Mouse (Mus musculus): ENCODE results near the gene Tas2r121. TPM values are rescaled to one million over a fixed set of nuclear protein-coding genes. Genes with fewer than 3 reads are reported as not detected.

Tas2r121 gene
- total RNA-seq (2021), result not detected
- polyA plus RNA-seq (2012; rRNA removed), result not detected in 2 replicates
- long read RNA-seq, result 0 reads

DNA sequence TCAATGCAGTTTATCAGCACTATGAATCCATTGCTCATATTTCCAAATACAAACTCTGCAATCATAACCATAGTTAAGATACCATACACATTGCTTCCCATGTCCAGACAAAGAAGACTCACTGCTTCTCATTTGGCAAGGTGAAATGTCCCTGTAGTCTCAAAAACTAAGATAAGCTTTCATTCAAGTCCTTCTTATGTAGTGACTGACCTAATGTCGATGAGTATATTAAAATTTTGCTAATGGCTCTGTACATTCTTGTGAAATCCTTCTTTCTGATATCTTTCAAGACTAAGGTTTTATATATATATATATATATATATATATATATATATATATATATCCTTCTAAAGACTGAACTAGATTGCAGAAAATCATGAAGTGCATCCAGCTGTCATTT, at the start of gene Tas2r121:
Tas2r121 (minus strand) TSS at position 101 of the 400 bp plus-strand sequence.
- DNase-seq, result no peak

DNA sequence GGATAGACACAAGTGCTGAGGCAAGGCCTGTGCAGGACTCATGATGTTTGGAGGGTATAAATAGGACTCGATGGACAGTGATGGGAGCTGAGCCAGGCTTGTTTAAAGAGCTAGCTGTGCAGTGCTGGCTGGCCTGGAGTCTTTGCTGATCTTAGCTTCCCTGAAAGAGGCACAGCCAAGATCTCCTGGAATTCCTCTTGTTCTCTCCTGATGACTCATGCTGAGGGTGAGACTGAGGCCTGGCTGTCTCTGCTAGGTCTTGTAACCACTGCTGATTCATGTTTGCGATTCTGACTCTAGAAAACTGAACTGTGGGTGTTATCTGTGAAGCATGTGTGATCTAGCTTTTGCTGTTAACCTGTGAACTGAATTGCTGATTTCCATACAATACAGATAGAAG, 49.4 kb upstream of the Tas2r121 start:
- DNase-seq, result peak; percentile 38

DNA sequence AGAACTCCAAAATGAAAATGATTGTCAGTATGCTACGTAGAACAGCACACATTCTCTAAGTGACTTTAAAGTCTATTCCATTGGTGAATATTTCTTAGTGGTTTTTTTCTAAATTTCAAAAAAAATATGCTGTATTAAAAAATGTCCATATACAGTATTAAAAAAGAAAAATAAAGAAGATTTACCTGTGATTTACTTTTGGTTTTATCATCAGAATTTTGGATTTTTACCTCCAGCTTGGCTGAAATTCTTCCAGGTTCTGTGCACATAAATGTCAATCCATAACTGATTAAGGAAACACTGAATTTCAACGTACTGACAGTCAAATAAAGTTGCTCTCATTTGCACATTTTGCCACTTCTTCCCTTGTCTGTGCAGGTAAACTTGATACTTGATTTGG, 37.1 kb upstream of the Tas2r121 start, which contains the start of gene Tas2r115:
Tas2r115 (minus strand) TSS at position 101 of the 400 bp plus-strand sequence.
- no peak for DNase-seq

DNA sequence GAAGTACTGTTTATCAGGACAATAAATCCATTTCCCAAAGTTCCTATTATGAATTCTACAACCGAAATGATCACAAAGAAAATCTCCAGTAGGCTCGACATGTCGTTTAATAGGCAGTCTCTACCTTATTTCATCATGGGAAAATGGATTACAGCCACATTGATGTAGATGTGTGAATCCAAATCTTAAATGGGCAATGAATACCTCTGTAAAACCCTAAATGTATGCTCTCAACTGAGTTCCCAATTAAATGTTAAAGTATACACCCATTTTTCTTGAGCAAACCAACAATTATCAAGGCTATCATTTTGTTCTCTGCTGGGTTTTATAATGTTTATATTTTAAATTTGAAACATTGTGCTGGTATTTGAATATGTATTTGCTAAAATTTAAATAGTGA, 11.0 kb upstream of the Tas2r121 start, which contains the start of gene Tas2r122:
Tas2r122 (minus strand) TSS at position 101 of the 400 bp plus-strand sequence.
- DNase-seq, result no peak

DNA sequence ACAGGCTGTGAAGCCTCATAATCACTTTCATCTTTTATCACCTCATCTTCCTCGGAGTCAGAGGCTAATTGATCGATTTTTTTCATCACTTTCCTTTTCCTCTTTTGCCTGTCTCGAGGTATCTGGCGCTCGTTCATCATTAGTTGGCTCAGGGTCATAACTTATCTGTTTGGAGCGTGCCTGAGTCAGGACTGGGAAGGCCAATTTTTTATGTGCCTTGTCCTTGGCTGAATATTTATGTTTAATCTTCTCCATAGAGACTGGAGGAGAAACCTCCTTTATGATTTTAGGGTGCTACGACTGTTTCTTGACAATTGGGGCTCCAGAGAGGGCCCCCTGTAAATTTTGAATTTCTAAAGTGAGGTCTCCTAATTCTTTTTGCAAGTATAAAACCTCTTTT, 9.2 kb downstream of the Tas2r121 start:
- DNase-seq, result peak; percentile 50

DNA sequence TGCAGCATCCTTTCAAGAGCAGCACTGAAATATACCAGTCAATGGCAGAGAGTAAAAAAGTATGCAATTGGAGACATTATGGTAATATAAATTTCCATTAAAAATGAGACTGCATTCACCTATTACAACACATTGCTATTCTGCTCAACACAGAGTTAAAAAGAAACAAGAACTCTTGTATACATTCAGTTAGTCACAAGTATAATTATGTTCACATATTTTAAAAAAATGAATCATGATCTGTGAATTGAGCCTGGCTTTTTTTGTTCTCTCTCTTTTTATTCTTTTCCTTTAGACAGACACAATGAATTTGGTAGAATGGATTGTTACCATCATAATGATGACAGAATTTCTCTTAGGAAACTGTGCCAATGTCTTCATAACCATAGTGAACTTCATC, 44.2 kb downstream of the Tas2r121 start, which contains the start of gene Tas2r120:
Tas2r120 (plus strand) TSS at position 301 of the 400 bp plus-strand sequence.
- DNase-seq, result no peak

DNA sequence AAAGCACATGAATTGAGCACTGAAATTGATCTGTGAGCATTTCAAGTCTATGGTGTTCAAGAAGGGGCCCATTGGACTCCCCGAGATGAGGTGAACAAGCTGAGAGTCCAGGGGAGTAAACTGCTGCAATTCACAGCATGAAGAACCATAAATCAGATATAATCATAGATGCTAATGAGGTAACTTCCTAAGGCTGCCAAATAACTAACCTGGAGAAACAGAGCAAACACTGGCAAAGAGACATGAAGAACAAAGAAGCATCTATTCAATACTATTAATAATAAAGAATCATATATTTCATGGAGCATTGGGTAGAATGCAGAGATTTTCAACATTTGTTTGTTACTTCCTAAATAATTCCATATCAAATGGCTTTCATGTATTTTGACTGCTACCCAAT, 49.4 kb downstream of the Tas2r121 start, which contains the start of gene A630073D07Rik:
A630073D07Rik (minus strand) TSS at position 101 of the 400 bp plus-strand sequence.
- no peak for DNase-seq

Other genes with a start within 250 kb of the Tas2r121 start
- gene Prh1, start 131.2 kb downstream of the Tas2r121 start, total RNA-seq (2021), result not detected
- gene Prh1, start 131.2 kb downstream of the Tas2r121 start, polyA plus RNA-seq (2012; rRNA removed), result not detected in 2 replicates
- not detected for gene Prp2, start 105.1 kb downstream of the Tas2r121 start, total RNA-seq (2021)
- not detected in 2 replicates for gene Prp2, start 105.1 kb downstream of the Tas2r121 start, polyA plus RNA-seq (2012; rRNA removed)
- gene A630073D07Rik, start 49.5 kb downstream of the Tas2r121 start, total RNA-seq (2021), result not detected
- not detected in 2 replicates for gene A630073D07Rik, start 49.5 kb downstream of the Tas2r121 start, polyA plus RNA-seq (2012; rRNA removed)
- not detected for gene Tas2r120, start 44.1 kb downstream of the Tas2r121 start, total RNA-seq (2021)
- gene Tas2r120, start 44.1 kb downstream of the Tas2r121 start, polyA plus RNA-seq (2012; rRNA removed), result not detected in 2 replicates
- not detected for gene Tas2r122, start 10.9 kb upstream of the Tas2r121 start, total RNA-seq (2021)
- gene Tas2r122, start 10.9 kb upstream of the Tas2r121 start, polyA plus RNA-seq (2012; rRNA removed), result not detected in 2 replicates
- gene Tas2r115, start 37.0 kb upstream of the Tas2r121 start, total RNA-seq (2021), result not detected
- not detected in 2 replicates for gene Tas2r115, start 37.0 kb upstream of the Tas2r121 start, polyA plus RNA-seq (2012; rRNA removed)
- not detected for gene Tas2r124, start 53.7 kb upstream of the Tas2r121 start, total RNA-seq (2021)
- gene Tas2r124, start 53.7 kb upstream of the Tas2r121 start, polyA plus RNA-seq (2012; rRNA removed), result not detected in 2 replicates
- gene Tas2r102, start 61.1 kb upstream of the Tas2r121 start, total RNA-seq (2021), result not detected
- gene Tas2r102, start 61.1 kb upstream of the Tas2r121 start, polyA plus RNA-seq (2012; rRNA removed), result not detected in 2 replicates
- not detected for gene Tas2r136, start 77.2 kb upstream of the Tas2r121 start, total RNA-seq (2021)
- not detected in 2 replicates for gene Tas2r136, start 77.2 kb upstream of the Tas2r121 start, polyA plus RNA-seq (2012; rRNA removed)
- gene Tas2r117, start 101.8 kb upstream of the Tas2r121 start, total RNA-seq (2021), result not detected
- gene Tas2r117, start 101.8 kb upstream of the Tas2r121 start, polyA plus RNA-seq (2012; rRNA removed), result not detected in 2 replicates
- not detected for gene Tas2r123, start 146.1 kb upstream of the Tas2r121 start, total RNA-seq (2021)
- not detected in 2 replicates for gene Tas2r123, start 146.1 kb upstream of the Tas2r121 start, polyA plus RNA-seq (2012; rRNA removed)
- gene Tas2r116, start 154.4 kb upstream of the Tas2r121 start, total RNA-seq (2021), result not detected
- gene Tas2r116, start 154.4 kb upstream of the Tas2r121 start, polyA plus RNA-seq (2012; rRNA removed), result not detected in 2 replicates
- gene Tas2r110, start 167.0 kb upstream of the Tas2r121 start, total RNA-seq (2021), result not detected
- gene Tas2r110, start 167.0 kb upstream of the Tas2r121 start, polyA plus RNA-seq (2012; rRNA removed), result not detected in 2 replicates
- gene Tas2r113, start 192.0 kb upstream of the Tas2r121 start, total RNA-seq (2021), result not detected
- not detected in 2 replicates for gene Tas2r113, start 192.0 kb upstream of the Tas2r121 start, polyA plus RNA-seq (2012; rRNA removed)
- gene Tas2r125, start 208.6 kb upstream of the Tas2r121 start, total RNA-seq (2021), result not detected
- not detected in 2 replicates for gene Tas2r125, start 208.6 kb upstream of the Tas2r121 start, polyA plus RNA-seq (2012; rRNA removed)

All from adrenal gland, adult 2 months (tissue).